12 mouse cellular contexts compared by ENCODE assay signal in the genomic region with DNA sequence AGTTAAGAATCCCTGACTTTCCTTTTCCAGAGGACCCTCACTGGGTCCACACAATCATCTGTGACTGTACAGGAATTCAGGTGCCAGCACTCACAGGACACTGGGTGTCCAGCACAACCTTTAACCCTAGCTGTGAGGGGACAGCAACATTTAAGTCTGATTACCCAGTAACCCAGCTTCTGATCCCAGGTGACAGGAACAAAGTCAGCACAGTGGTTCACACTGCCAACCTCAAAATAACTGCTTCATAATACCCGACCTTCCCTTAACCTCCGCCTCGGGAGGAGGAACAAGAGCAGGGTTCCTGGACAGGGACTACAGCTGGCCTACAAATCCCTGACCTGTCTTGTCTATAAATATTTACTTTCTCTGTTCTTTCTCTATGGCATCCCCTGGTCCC. TPM values are rescaled to one million over a fixed set of nuclear protein-coding genes. Genes with fewer than 3 reads are reported as not detected.
A peak's percentile ranks its signal among the peaks of the same experiment; 100 is the strongest.
DNase-seq lines count a peak whose midpoint lies in the region; TF ChIP-seq lines count a peak whose summit lies in the region.
"Had no signal": no experiment of that assay in that cellular context is flagged by ENCODE, and none has a peak within 500 bp of the region (broad histone marks: within the 10 kb centered on the region; RNA-seq: fewer than 3 reads in every experiment).

No protein-coding gene starts in this region.

- H3K4me1 ChIP-seq in kidney, adult 2 months (ENCODE audit: control insufficient read depth, insufficient read depth, low read length) = peaks cover 41% of the 10 kb centered on the region
- peaks cover 25% of the 10 kb centered on the region for H3K4me1 ChIP-seq in brown adipose tissue, adult 24 weeks (ENCODE audit: control insufficient read depth, insufficient read depth, insufficient read length, low read length)

- no peak overlapping the region for H3K4me3 ChIP-seq in kidney, adult 2 months (ENCODE audit: insufficient read depth, low read depth, low read length)
- H3K4me3 ChIP-seq in brown adipose tissue, adult 24 weeks (ENCODE audit: insufficient read depth, low read depth, low read length) = no peak overlapping the region

- no peak for TF ChIP-seq POLR2A in kidney, adult 2 months (IDR thresholded peaks at IDR 0.05; ENCODE audit: low read depth, low read length)

- DNase-seq in kidney, adult 2 months = peak; percentile 67
- DNase-seq in kidney, adult 18-20 months = no peak
- DNase-seq in 416B (ENCODE audit: low read depth) = peak; percentile 47
- peak; percentile 20 for DNase-seq in heart, postnatal 4 days
- no peak for DNase-seq in embryo, embryonic 10 days (ENCODE audit: low spot score)
- DNase-seq in cerebellum, postnatal 36 days = no peak
- DNase-seq: cerebellum, adult 11 months; embryo, embryonic 11 days; layer of hippocampus, adult 9-11 months had no signal

- no peak overlapping the region for H3K27ac ChIP-seq in kidney, adult 2 months (ENCODE audit: insufficient read depth, low read depth, low read length)
- H3K27ac ChIP-seq in brown adipose tissue, adult 24 weeks (replicated peaks; ENCODE audit: low read depth, low read length) = peak overlapping the region; percentile 74
- H3K27ac ChIP-seq: forebrain, embryonic 10.5 days; macrophage had no signal

- no peak for TF ChIP-seq CTCF in kidney, adult 2 months (conservative IDR thresholded peaks at IDR 0.05; ENCODE audit: insufficient read depth, insufficient read length, low read depth, low read length)

- H3K36me3 ChIP-seq in kidney, adult 2 months (ENCODE audit: control insufficient read depth, insufficient read depth, low read length) = no peaks in the 10 kb centered on the region

- no peaks in the 10 kb centered on the region for H3K27me3 ChIP-seq in kidney, adult 2 months (replicated peaks; ENCODE audit: control insufficient read depth, insufficient read depth, low read length)

- WGBS in kidney, adult 2 months = 19% methylated on average over 3 of the region's 3 CpGs

RNA-seq across cellular contexts. Expression of gene Rnf10, which starts 4.4 kb away (rescaled TPM):
- polyA plus RNA-seq in kidney, adult 2 months (2012; rRNA removed) = 129 and 144 TPM in 2 replicates
- polyA plus RNA-seq in brown adipose tissue, adult 24 weeks (2012; ENCODE audit: insufficient read depth, insufficient read length, missing spikeins) = 122 and 124 TPM in 2 replicates
- total RNA-seq in heart, postnatal 4 days (2021) = 100 to 1,000 TPM; 277 to 284 TPM

RNA-seq across cellular contexts. Expression of gene Coq5, which starts 11.2 kb away (rescaled TPM):
- polyA plus RNA-seq in kidney, adult 2 months (2012; rRNA removed) = 19.5 and 25.1 TPM in 2 replicates
- polyA plus RNA-seq in brown adipose tissue, adult 24 weeks (2012; ENCODE audit: insufficient read depth, insufficient read length, missing spikeins) = 95.7 and 103 TPM in 2 replicates
- 100 to 1,000 TPM; 113 to 117 TPM for total RNA-seq in heart, postnatal 4 days (2021)

RNA-seq across cellular contexts. Expression of gene Dynll1, which starts 32.5 kb away (rescaled TPM):
- polyA plus RNA-seq in kidney, adult 2 months (2012; rRNA removed) = 108 and 129 TPM in 2 replicates
- polyA plus RNA-seq in brown adipose tissue, adult 24 weeks (2012; ENCODE audit: insufficient read depth, insufficient read length, missing spikeins) = 93.6 and 365 TPM in 2 replicates
- 100 to 1,000 TPM; 318 to 355 TPM for total RNA-seq in heart, postnatal 4 days (2021)

RNA-seq across cellular contexts. Expression of gene Pop5, which starts 32.6 kb away (rescaled TPM):
- polyA plus RNA-seq in kidney, adult 2 months (2012; rRNA removed) = 132 and 160 TPM in 2 replicates
- 187 and 188 TPM in 2 replicates for polyA plus RNA-seq in brown adipose tissue, adult 24 weeks (2012; ENCODE audit: insufficient read depth, insufficient read length, missing spikeins)
- 10 to 100 TPM; 21.1 to 26.1 TPM for total RNA-seq in heart, postnatal 4 days (2021)

RNA-seq across cellular contexts. Expression of gene Srsf9, which starts 58.7 kb away (rescaled TPM):
- polyA plus RNA-seq in kidney, adult 2 months (2012; rRNA removed) = 39.2 and 44.8 TPM in 2 replicates
- polyA plus RNA-seq in brown adipose tissue, adult 24 weeks (2012; ENCODE audit: insufficient read depth, insufficient read length, missing spikeins) = 40.6 and 50.7 TPM in 2 replicates
- total RNA-seq in heart, postnatal 4 days (2021) = 10 to 100 TPM; 39.1 to 42.4 TPM

Comparison
In these comparisons a context has a peak if more than half of its experiments do, and no peak if none do; other contexts are left out.
1. DNase-seq: peak in kidney, adult 2 months (single experiment), 416B (single experiment) and heart, postnatal 4 days (single experiment); none in kidney, adult 18-20 months (single experiment), embryo, embryonic 10 days (single experiment) and cerebellum, postnatal 36 days (0 of 2).